Mouse (Mus musculus): ENCODE results near the gene Ndufaf1. TPM values are rescaled to one million over a fixed set of nuclear protein-coding genes. Genes with fewer than 3 reads are reported as not detected.

Ndufaf1 gene
- polyA plus RNA-seq (2015; fragmentation: Nextera tagmentation; extraction: Ambion mirVana), result 26.7 and 27.2 TPM in 2 replicates

GRCm38 (mm10) chr2:119662220-119663182 lies at the start of gene Ndufaf1:
TSS of gene Ndufaf1 (minus strand) at chr2:119662827.
- Histone ChIP-seq H3K4me2 (ENCODE audit: low read depth, low read length) (peak within 1 kb of the TSS; percentile 85), H3K4me3 (ENCODE audit: low read depth, low read length) (peak within 1 kb of the TSS; percentile 90), H3K9me3 (ENCODE audit: low read length) (no peaks in the 10 kb centered on the region), H3K36me3 (replicated peaks; ENCODE audit: insufficient read depth, low read length) (peaks cover 12% of the 10 kb centered on the region), H3K9ac (replicated peaks) (peak within 1 kb of the TSS; percentile 91), H3K27ac (ENCODE audit: low read depth) (peak within 1 kb of the TSS; percentile 56), H3K4me1 (ENCODE audit: insufficient read depth) (peaks cover 7% of the 10 kb centered on the region), H3K27me3 (ENCODE audit: insufficient read depth, low read length) (no peaks in the 10 kb centered on the region)
- DNase-seq (peak; percentile 84), ATAC-seq (peak; percentile 92)
- 1% methylated on average over 44 of the region's 44 CpGs for WGBS (ENCODE audit: insufficient replicate concordance)
- TF ChIP-seq EP300 (IDR thresholded peaks at IDR 0.05; ENCODE audit: low read depth) (no peak), CTCF (IDR thresholded peaks at IDR 0.05; ENCODE audit: low read depth) (no peak)

- Histone ChIP-seq H3K4me1 (ENCODE audit: insufficient read depth) (no peaks in the 10 kb centered on the region), H3K27me3 (ENCODE audit: insufficient read depth, low read length) (no peaks in the 10 kb centered on the region), H3K4me3 (ENCODE audit: low read depth, low read length) (no peak overlapping the region), H3K36me3 (replicated peaks; ENCODE audit: insufficient read depth, low read length) (peaks cover 31% of the 10 kb centered on the region), H3K4me2 (ENCODE audit: low read depth, low read length) (no peak overlapping the region), H3K9me3 (ENCODE audit: low read length) (no peaks in the 10 kb centered on the region), H3K9ac (replicated peaks) (no peak overlapping the region), H3K27ac (ENCODE audit: low read depth) (no peak overlapping the region)
- no peak for TF ChIP-seq EP300 (IDR thresholded peaks at IDR 0.05; ENCODE audit: low read depth)
- no peak for TF ChIP-seq CTCF (IDR thresholded peaks at IDR 0.05; ENCODE audit: low read depth)
- no peak for DNase-seq
- 85% methylated on average over 3 of the region's 3 CpGs for WGBS (ENCODE audit: insufficient replicate concordance)
- ATAC-seq, result no peak
Observed at GRCm38 (mm10) chr2:119710011-119710410, 47.4 kb upstream of the Ndufaf1 start.

- Histone ChIP-seq H3K4me1 (ENCODE audit: insufficient read depth) (no peaks in the 10 kb centered on the region), H3K4me3 (ENCODE audit: low read depth, low read length) (no peak overlapping the region), H3K27ac (ENCODE audit: low read depth) (no peak overlapping the region), H3K4me2 (ENCODE audit: low read depth, low read length) (no peak overlapping the region), H3K9ac (replicated peaks) (no peak overlapping the region), H3K27me3 (ENCODE audit: insufficient read depth, low read length) (no peaks in the 10 kb centered on the region), H3K9me3 (ENCODE audit: low read length) (no peaks in the 10 kb centered on the region), H3K36me3 (replicated peaks; ENCODE audit: insufficient read depth, low read length) (peaks cover 38% of the 10 kb centered on the region)
- ATAC-seq (no peak), DNase-seq (no peak)
- no peak for TF ChIP-seq CTCF (IDR thresholded peaks at IDR 0.05; ENCODE audit: low read depth)
- no peak for TF ChIP-seq EP300 (IDR thresholded peaks at IDR 0.05; ENCODE audit: low read depth)
- 89% methylated on average over 3 of the region's 3 CpGs for WGBS (ENCODE audit: insufficient replicate concordance)
Observed at GRCm38 (mm10) chr2:119707676-119708075, 45.0 kb upstream of the Ndufaf1 start.

- DNase-seq, result no peak
- H3K4me1 ChIP-seq (ENCODE audit: insufficient read depth), result no peaks in the 10 kb centered on the region
- no peak overlapping the region for H3K9ac ChIP-seq (replicated peaks)
- no peaks in the 10 kb centered on the region for H3K27me3 ChIP-seq (ENCODE audit: insufficient read depth, low read length)
- WGBS (ENCODE audit: insufficient replicate concordance), result 92% methylated on average over 2 of the region's 2 CpGs
- no peak overlapping the region for H3K27ac ChIP-seq (ENCODE audit: low read depth)
- no peak overlapping the region for H3K4me3 ChIP-seq (ENCODE audit: low read depth, low read length)
- ATAC-seq, result no peak
- no peak overlapping the region for H3K4me2 ChIP-seq (ENCODE audit: low read depth, low read length)
- peaks cover 26% of the 10 kb centered on the region for H3K36me3 ChIP-seq (replicated peaks; ENCODE audit: insufficient read depth, low read length)
- no peaks in the 10 kb centered on the region for H3K9me3 ChIP-seq (ENCODE audit: low read length)
- no peak for TF ChIP-seq CTCF (IDR thresholded peaks at IDR 0.05; ENCODE audit: low read depth)
- TF ChIP-seq EP300 (IDR thresholded peaks at IDR 0.05; ENCODE audit: low read depth), result no peak
Observed at GRCm38 (mm10) chr2:119703171-119703570, 40.5 kb upstream of the Ndufaf1 start.

- H3K27me3 ChIP-seq (ENCODE audit: insufficient read depth, low read length), result no peaks in the 10 kb centered on the region
- H3K36me3 ChIP-seq (replicated peaks; ENCODE audit: insufficient read depth, low read length), result peaks cover 16% of the 10 kb centered on the region
- ATAC-seq (no peak), DNase-seq (no peak)
- no peaks in the 10 kb centered on the region for H3K9me3 ChIP-seq (ENCODE audit: low read length)
- no peak overlapping the region for H3K4me3 ChIP-seq (ENCODE audit: low read depth, low read length)
- no peak overlapping the region for H3K27ac ChIP-seq (ENCODE audit: low read depth)
- no peak overlapping the region for H3K4me2 ChIP-seq (ENCODE audit: low read depth, low read length)
- TF ChIP-seq EP300 (IDR thresholded peaks at IDR 0.05; ENCODE audit: low read depth) (no peak), CTCF (IDR thresholded peaks at IDR 0.05; ENCODE audit: low read depth) (no peak)
- WGBS (ENCODE audit: insufficient replicate concordance), result 92% methylated on average over 3 of the region's 3 CpGs
- no peaks in the 10 kb centered on the region for H3K4me1 ChIP-seq (ENCODE audit: insufficient read depth)
- no peak overlapping the region for H3K9ac ChIP-seq (replicated peaks)
Observed at GRCm38 (mm10) chr2:119699962-119700361, 37.3 kb upstream of the Ndufaf1 start.

- TF ChIP-seq CTCF (IDR thresholded peaks at IDR 0.05; ENCODE audit: low read depth) (no peak), EP300 (IDR thresholded peaks at IDR 0.05; ENCODE audit: low read depth) (no peak)
- 66% methylated on average over 2 of the region's 2 CpGs for WGBS (ENCODE audit: insufficient replicate concordance)
- no peaks in the 10 kb centered on the region for H3K4me1 ChIP-seq (ENCODE audit: insufficient read depth)
Observed at GRCm38 (mm10) chr2:119698472-119698871, 35.8 kb upstream of the Ndufaf1 start.

More at GRCm38 (mm10) chr2:119698472-119698871, 35.8 kb upstream of the Ndufaf1 start:
- H3K4me3 ChIP-seq (ENCODE audit: low read depth, low read length), result no peak overlapping the region
- peak; percentile 39 for DNase-seq
- no peaks in the 10 kb centered on the region for H3K27me3 ChIP-seq (ENCODE audit: insufficient read depth, low read length)
- ATAC-seq, result no peak
- H3K9ac ChIP-seq (replicated peaks), result no peak overlapping the region
- H3K27ac ChIP-seq (ENCODE audit: low read depth), result no peak overlapping the region
- H3K9me3 ChIP-seq (ENCODE audit: low read length), result no peaks in the 10 kb centered on the region
- H3K36me3 ChIP-seq (replicated peaks; ENCODE audit: insufficient read depth, low read length), result peaks cover 13% of the 10 kb centered on the region
- H3K4me2 ChIP-seq (ENCODE audit: low read depth, low read length), result no peak overlapping the region
